Mouse (Mus musculus): ENCODE results near the gene Abhd14a. TPM values are rescaled to one million over a fixed set of nuclear protein-coding genes. Genes with fewer than 3 reads are reported as not detected.

The Abhd14a gene
- total and polyA plus RNA-seq, 3 experiments: 22.8 to 48.7 TPM; not detected in 1

DNA sequence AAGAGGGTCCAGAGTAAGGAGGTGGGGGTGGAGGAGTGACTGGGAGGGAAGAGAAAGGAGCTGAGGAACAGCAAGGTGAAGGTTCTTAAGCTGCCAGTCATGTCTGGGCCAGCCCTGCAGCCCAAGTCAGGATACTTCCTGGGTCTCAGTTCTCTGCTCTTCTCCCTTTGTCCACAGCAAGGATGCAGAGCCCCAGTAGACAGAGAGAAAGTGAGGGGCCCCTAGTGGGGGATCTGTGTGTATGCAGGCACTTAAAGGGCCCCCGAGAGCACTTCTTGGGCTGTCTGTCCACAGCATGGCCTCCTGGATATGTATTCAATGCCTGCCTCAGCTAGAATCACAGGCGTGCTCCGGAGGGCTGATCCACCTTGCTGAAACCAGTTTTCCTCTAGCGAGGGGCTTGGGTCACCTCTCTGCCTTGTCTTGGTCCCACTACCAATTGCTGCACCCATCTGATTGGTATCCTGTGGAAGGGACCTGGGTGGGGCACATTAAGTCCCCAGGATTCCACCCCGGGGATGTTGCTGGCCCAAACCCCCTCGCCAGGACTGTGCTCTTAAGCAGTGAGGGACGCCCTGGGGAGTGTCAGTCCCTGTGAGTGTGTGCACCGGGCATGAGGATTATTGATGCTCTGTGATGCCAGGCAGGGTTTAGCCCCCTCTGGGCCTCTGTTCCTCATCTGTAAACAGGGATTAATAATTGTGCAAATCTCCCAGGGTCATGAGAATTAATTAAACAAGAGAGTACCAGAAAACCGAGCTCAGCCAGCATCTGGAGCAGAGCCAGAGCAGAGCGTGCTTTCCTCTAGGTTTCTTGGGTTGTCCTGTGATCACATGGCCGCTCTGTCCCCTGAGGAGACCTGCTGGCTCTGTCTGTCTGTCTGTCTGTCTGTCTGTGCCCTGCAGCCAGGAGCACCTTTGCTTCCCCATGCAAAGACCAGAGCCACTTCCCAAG is 52.6 kb downstream of the Abhd14a start:
- Histone ChIP-seq H3K27me3 (ENCODE audit: control insufficient read depth in 1 of 2, insufficient read depth in 2 of 2, low read length in 2 of 2) (peaks cover 0 to 2% of the 10 kb centered on the region in 2 experiments; a peak in 3 of 4 replicates), H3K4me1 (ENCODE audit: control insufficient read depth in 1 of 2, insufficient read depth in 2 of 2, low read length in 2 of 2) (peaks cover 3 to 17% of the 10 kb centered on the region in 2 experiments; a peak in 3 of 4 replicates), H3K79me2 (ENCODE audit: control insufficient read depth, insufficient read depth, low read length, poor library complexity) (no peaks in the 10 kb centered on the region), H3K9ac (ENCODE audit: control insufficient read depth, low read depth, low read length, poor library complexity, severe bottlenecking) (no peak overlapping the region), H3K9me3 (replicated peaks; ENCODE audit: insufficient read depth, low read length) (no peaks in the 10 kb centered on the region), H3K27ac (ENCODE audit: control insufficient read depth, low read depth, low read length) (no peak overlapping the region), H3K36me3 (ENCODE audit: control insufficient read depth in 1 of 2, insufficient read depth in 2 of 2, low read length in 2 of 2) (peaks cover 0 to 6% of the 10 kb centered on the region in 2 experiments; a peak in 2 of 4 replicates), H3K4me3 (ENCODE audit: control insufficient read depth in 1 of 2, insufficient read depth in 1 of 2, low read depth in 2 of 2, low read length in 2 of 2) (no peak overlapping the region)
- DNase-seq (ENCODE audit: low read depth, low spot score): no peak
- TF ChIP-seq POLR2A (IDR thresholded peaks at IDR 0.05; ENCODE audit: control insufficient read depth in 1 of 2, insufficient read depth in 1 of 2, low read depth in 1 of 2, low read length in 2 of 2, poor library complexity in 1 of 2) (no peak), ZNF384 (IDR thresholded peaks at IDR 0.05; ENCODE audit: low read depth, low read length) (no peak), ELF1 (IDR thresholded peaks at IDR 0.05; ENCODE audit: low read depth, low read length) (no peak), MAX (IDR thresholded peaks at IDR 0.05; ENCODE audit: low read length) (no peak), TAL1 (IDR thresholded peaks at IDR 0.05; ENCODE audit: low read length) (no peak), MEF2A (IDR thresholded peaks at IDR 0.05; ENCODE audit: extremely low read depth, insufficient replicate concordance, low read depth, low read length, poor library complexity, severe bottlenecking) (no peak), CTCF (IDR thresholded peaks at IDR 0.05 in 2 of 3, conservative IDR thresholded peaks at IDR 0.05 in 1 of 3; ENCODE audit: control insufficient read depth in 1 of 3, insufficient read depth in 1 of 3, low read depth in 2 of 3, low read length in 3 of 3, poor library complexity in 1 of 3, severe bottlenecking in 1 of 3) (no peak), E2F4 (IDR thresholded peaks at IDR 0.05; ENCODE audit: borderline replicate concordance, low read depth, low read length) (no peak)

DNA sequence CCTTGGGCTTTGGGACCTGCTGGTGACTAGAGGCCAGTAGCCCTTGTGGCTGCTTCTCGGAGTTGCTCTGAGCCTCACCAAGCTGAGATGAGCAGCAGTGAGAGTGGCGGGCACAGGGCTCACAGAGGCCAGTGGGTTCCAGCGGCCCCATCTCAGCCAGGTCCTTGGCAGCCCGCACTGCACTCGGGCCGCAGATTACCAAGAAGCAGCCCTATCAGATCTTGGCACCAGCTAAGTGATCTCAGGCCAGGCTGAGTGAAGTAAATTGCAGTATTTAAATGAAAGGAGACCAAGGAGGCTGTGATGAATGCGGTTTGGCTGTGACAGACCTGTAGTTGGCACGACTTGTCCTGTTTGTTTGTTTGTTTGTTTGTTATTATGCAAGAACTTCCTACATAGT is 53.9 kb downstream of the Abhd14a start:
- Histone ChIP-seq H3K9me3 (replicated peaks; ENCODE audit: insufficient read depth, low read length) (no peaks in the 10 kb centered on the region), H3K27me3 (ENCODE audit: control insufficient read depth in 1 of 2, insufficient read depth in 2 of 2, low read length in 2 of 2) (peaks cover 0 to 2% of the 10 kb centered on the region in 2 experiments; a peak in 3 of 4 replicates), H3K4me3 (ENCODE audit: control insufficient read depth in 1 of 2, insufficient read depth in 1 of 2, low read depth in 2 of 2, low read length in 2 of 2) (no peak overlapping the region), H3K27ac (ENCODE audit: control insufficient read depth, low read depth, low read length) (no peak overlapping the region), H3K9ac (ENCODE audit: control insufficient read depth, low read depth, low read length, poor library complexity, severe bottlenecking) (no peak overlapping the region), H3K4me1 (ENCODE audit: control insufficient read depth in 1 of 2, insufficient read depth in 2 of 2, low read length in 2 of 2) (peaks cover 3 to 13% of the 10 kb centered on the region in 2 experiments; a peak in 3 of 4 replicates), H3K79me2 (ENCODE audit: control insufficient read depth, insufficient read depth, low read length, poor library complexity) (no peaks in the 10 kb centered on the region), H3K36me3 (ENCODE audit: control insufficient read depth in 1 of 2, insufficient read depth in 2 of 2, low read length in 2 of 2) (peaks cover 0 to 6% of the 10 kb centered on the region in 2 experiments; a peak in 2 of 4 replicates)
- TF ChIP-seq GABPA (IDR thresholded peaks at IDR 0.05; ENCODE audit: low read depth, low read length) (no peak), USF1 (IDR thresholded peaks at IDR 0.05; ENCODE audit: low read depth, low read length) (no peak), MYB (IDR thresholded peaks at IDR 0.05; ENCODE audit: low read depth, low read length) (no peak), MYC (IDR thresholded peaks at IDR 0.05; ENCODE audit: low read depth, low read length) (no peak), POLR2A (IDR thresholded peaks at IDR 0.05; ENCODE audit: control insufficient read depth in 1 of 2, insufficient read depth in 1 of 2, low read depth in 1 of 2, low read length in 2 of 2, poor library complexity in 1 of 2) (no peak), MAX (IDR thresholded peaks at IDR 0.05; ENCODE audit: low read length) (no peak), RCOR1 (IDR thresholded peaks at IDR 0.05; ENCODE audit: low read depth, low read length) (no peak), KAT2A (conservative IDR thresholded peaks at IDR 0.05; ENCODE audit: low read depth, low read length) (no peak), POLR2AphosphoS2 (IDR thresholded peaks at IDR 0.05; ENCODE audit: low read length) (no peak), SMC3 (IDR thresholded peaks at IDR 0.05; ENCODE audit: low read depth, low read length) (no peak), MXI1 (IDR thresholded peaks at IDR 0.05; ENCODE audit: low read depth, low read length) (no peak), TBP (IDR thresholded peaks at IDR 0.05; ENCODE audit: low read depth, low read length) (no peak), ELF1 (IDR thresholded peaks at IDR 0.05; ENCODE audit: low read depth, low read length) (no peak), MEF2A (IDR thresholded peaks at IDR 0.05; ENCODE audit: extremely low read depth, insufficient replicate concordance, low read depth, low read length, poor library complexity, severe bottlenecking) (no peak), USF2 (IDR thresholded peaks at IDR 0.05; ENCODE audit: borderline replicate concordance in 1 of 2, insufficient read depth in 1 of 2, low read depth in 1 of 2, low read length in 2 of 2) (no peak)
- DNase-seq (ENCODE audit: low read depth, low spot score): no peak

Measured in MEL (cell line).